Mouse (Mus musculus) stomach, embryonic 14.5 days (tissue): ENCODE results near the gene Vamp4. TPM values are rescaled to one million over a fixed set of nuclear protein-coding genes. Genes with fewer than 3 reads are reported as not detected.

Experiments used
- ATAC-seq: fragments of 200-750 bp; cut with Nextera tagmentation; 2 replicates; pipeline ENCODE4 v1.8.0; 2017; ENCODE audit warnings: low read depth, moderate TSS enrichment; ENCODE audit not compliant: insufficient number of reproducible peaks, insufficient read depth, low FRiP score
- H3K27ac ChIP-seq: fragments of 300-500 bp; sonication (generic); 2 replicates; pipeline ENCODE4 v1.5.1; 2014; ENCODE audit warnings: mild to moderate bottlenecking, low read length, moderate library complexity, mixed read lengths
- H3K27me3 ChIP-seq: fragments of 300-500 bp; sonication (generic); 2 replicates; pipeline ENCODE4 v1.6.1; 2014; ENCODE audit warnings: low read length, control low read depth, mixed read lengths; ENCODE audit not compliant: control insufficient read depth, insufficient read depth
- H3K36me3 ChIP-seq: fragments of 300-500 bp; sonication (generic); 2 replicates; pipeline ENCODE4 v1.6.1; 2014; ENCODE audit warnings: mild to moderate bottlenecking, control low read depth, low read length, moderate library complexity, mixed read lengths; ENCODE audit not compliant: control insufficient read depth, insufficient read depth
- H3K4me1 ChIP-seq: fragments of 300-500 bp; sonication (generic); 2 replicates; pipeline ENCODE4 v1.6.1; 2014; ENCODE audit warnings: low read length, control low read depth, mixed read lengths; ENCODE audit not compliant: control insufficient read depth, insufficient read depth
- H3K4me2 ChIP-seq: fragments of 300-500 bp; sonication (generic); replicated peaks from 2 replicates; pipeline ENCODE4 v1.6.1; 2014; ENCODE audit warnings: low read depth, low read length, control low read depth
- H3K4me3 ChIP-seq: fragments of 300-500 bp; sonication (generic); 2 replicates; pipeline ENCODE4 v1.5.1; 2014; ENCODE audit warnings: low read depth, low read length, control low read depth
- H3K9ac ChIP-seq: fragments of 300-500 bp; sonication (generic); replicated peaks from 2 replicates; pipeline ENCODE4 v1.6.1; 2014; ENCODE audit warnings: low read depth, mild to moderate bottlenecking, control low read depth, low read length, moderate library complexity, mixed read lengths
- H3K9me3 ChIP-seq: fragments of 300-500 bp; sonication (generic); 2 replicates; pipeline ENCODE4 v1.6.1; 2016; ENCODE audit warnings: low read depth, low read length, control low read depth; ENCODE audit not compliant: control insufficient read depth
- WGBS: fragments of 180-500 bp; shearing (Covaris S2); extraction: QIAGEN DNeasy Blood & Tissue Kit; methylation state at CpG from one replicate; pipeline ENCODE4 v1.1.7; 2014; 5-methylcytosine and 5-hydroxymethylcytosine counted together
- polyA plus RNA-seq: library from polyadenylated mRNA; unstranded; fragments of >200 nt; fragmentation: Nextera tagmentation; extraction: Ambion mirVana; gene quantifications from 2 replicates; pipeline ENCODE4 v1.2.1, GENCODE M21; 2014

The Vamp4 gene
- polyA plus RNA-seq, 1 experiment from 2014 or later: 55.8 TPM

- no peak for ATAC-seq
These were observed 73.4 kb downstream of the Vamp4 start for GRCm38 (mm10) chr1:162643752-162644151.

GRCm38 (mm10) chr1:162646083-162646686 lies 75.9 kb downstream of the Vamp4 start:
- WGBS: 81% methylated on average over 10 of the region's 10 CpGs
- H3K4me2 ChIP-seq: no peak overlapping the region

More at GRCm38 (mm10) chr1:162643752-162644151, 73.4 kb downstream of the Vamp4 start:
- 33% methylated on average over 4 of the region's 4 CpGs for WGBS
- no peaks in the 10 kb centered on the region for H3K36me3 ChIP-seq
- no peak overlapping the region for H3K4me3 ChIP-seq
- 0 out of 2 replicates have a peak, but pooled peaks cover 6% of the 10 kb centered on the region for H3K4me1 ChIP-seq
- no peaks in the 10 kb centered on the region for H3K9me3 ChIP-seq
- H3K4me2 ChIP-seq: no peak overlapping the region
- no peak overlapping the region for H3K9ac ChIP-seq
- no peaks in the 10 kb centered on the region for H3K27me3 ChIP-seq
- H3K27ac ChIP-seq: no peak overlapping the region

GRCm38 (mm10) chr1:162648416-162648815 lies 78.1 kb downstream of the Vamp4 start:
- Histone ChIP-seq H3K4me1 (no peaks in the 10 kb centered on the region), H3K9ac (no peak overlapping the region), H3K4me3 (no peak overlapping the region), H3K36me3 (no peaks in the 10 kb centered on the region), H3K4me2 (no peak overlapping the region), H3K27me3 (no peaks in the 10 kb centered on the region), H3K27ac (no peak overlapping the region), H3K9me3 (no peaks in the 10 kb centered on the region)
- no peak for ATAC-seq
- WGBS: 87% methylated on average over 14 of the region's 14 CpGs

More at GRCm38 (mm10) chr1:162646083-162646686, 75.9 kb downstream of the Vamp4 start:
- H3K27me3 ChIP-seq: no peaks in the 10 kb centered on the region
- H3K4me3 ChIP-seq: no peak overlapping the region
- 0 out of 2 replicates have a peak, but pooled peaks cover 3% of the 10 kb centered on the region for H3K4me1 ChIP-seq
- H3K9ac ChIP-seq: no peak overlapping the region
- no peak for ATAC-seq
- H3K9me3 ChIP-seq: no peaks in the 10 kb centered on the region
- H3K27ac ChIP-seq: no peak overlapping the region
- H3K36me3 ChIP-seq: no peaks in the 10 kb centered on the region

Other genes with a start within 250 kb of the Vamp4 start
- gene Dnm3, start 92.5 kb upstream of the Vamp4 start, polyA plus RNA-seq: 8.6 and 9.5 TPM in 2 replicates
- gene Mettl13, start 22.0 kb upstream of the Vamp4 start, polyA plus RNA-seq: 15.7 and 16.1 TPM in 2 replicates
- not detected in 2 replicates for gene Myoc, start 68.6 kb downstream of the Vamp4 start, polyA plus RNA-seq
- gene Myocos, start 87.7 kb downstream of the Vamp4 start, polyA plus RNA-seq: not detected in 2 replicates
- 203 and 211 TPM in 2 replicates for gene Prrc2c, start 170.0 kb downstream of the Vamp4 start, polyA plus RNA-seq
- 0.90 TPM in 1 of 2 replicates, not detected in the other for gene Fmo4, start 243.5 kb downstream of the Vamp4 start, polyA plus RNA-seq